Mouse (Mus musculus) midbrain, embryonic 10.5 days (tissue): ENCODE measurements around the gene Stard7. TPM values are rescaled to one million over a fixed set of nuclear protein-coding genes. Genes with fewer than 3 reads are reported as not detected.
"Not testable (repeated sequence)": the region's sequence is repeated elsewhere in the genome, so short reads cannot be mapped to it uniquely, and the experiment has no call there.

Source experiments
- DNase-seq: peaks from one replicate; pipeline ENCODE4 v3.0.0-alpha.2; 2017; ENCODE audit warnings: low spot score
- H3K27ac ChIP-seq: fragments of 300-500 bp; sonication (generic); replicated peaks from 2 replicates; pipeline ENCODE4 v1.5.1; 2016; ENCODE audit warnings: mild to moderate bottlenecking
- H3K27me3 ChIP-seq: fragments of 300-500 bp; sonication (generic); 2 replicates; pipeline ENCODE4 v1.6.1; 2016; ENCODE audit warnings: low read depth, mild to moderate bottlenecking; ENCODE audit not compliant: poor library complexity, severe bottlenecking
- H3K36me3 ChIP-seq: fragments of 300-500 bp; sonication (generic); 2 replicates; pipeline ENCODE4 v1.6.1; 2016; ENCODE audit warnings: mild to moderate bottlenecking, moderate library complexity
- H3K4me1 ChIP-seq: fragments of 300-500 bp; sonication (generic); 2 replicates; pipeline ENCODE4 v1.6.1; 2016
- H3K4me3 ChIP-seq: fragments of 300-500 bp; sonication (generic); 2 replicates; pipeline ENCODE4 v1.5.1; 2016; ENCODE audit warnings: mild to moderate bottlenecking, moderate library complexity
- H3K9me3 ChIP-seq: fragments of 300-500 bp; sonication (generic); replicated peaks from 2 replicates; pipeline ENCODE4 v1.6.1; 2016; ENCODE audit warnings: mild to moderate bottlenecking
- WGBS: fragments of 180-500 bp; shearing (Covaris S2); methylation state at CpG from one replicate; pipeline ENCODE4 v1.1.7; 2016; 5-methylcytosine and 5-hydroxymethylcytosine counted together
- polyA plus RNA-seq: library from polyadenylated mRNA; unstranded; fragments of >200 nt; fragmentation: Nextera tagmentation; extraction: Ambion mirVana; gene quantifications from 2 replicates; pipeline ENCODE4 v1.2.1, GENCODE M21; 2016

Gene Stard7
- polyA plus RNA-seq, 1 experiment from 2014 or later, result 86.0 TPM

DNA sequence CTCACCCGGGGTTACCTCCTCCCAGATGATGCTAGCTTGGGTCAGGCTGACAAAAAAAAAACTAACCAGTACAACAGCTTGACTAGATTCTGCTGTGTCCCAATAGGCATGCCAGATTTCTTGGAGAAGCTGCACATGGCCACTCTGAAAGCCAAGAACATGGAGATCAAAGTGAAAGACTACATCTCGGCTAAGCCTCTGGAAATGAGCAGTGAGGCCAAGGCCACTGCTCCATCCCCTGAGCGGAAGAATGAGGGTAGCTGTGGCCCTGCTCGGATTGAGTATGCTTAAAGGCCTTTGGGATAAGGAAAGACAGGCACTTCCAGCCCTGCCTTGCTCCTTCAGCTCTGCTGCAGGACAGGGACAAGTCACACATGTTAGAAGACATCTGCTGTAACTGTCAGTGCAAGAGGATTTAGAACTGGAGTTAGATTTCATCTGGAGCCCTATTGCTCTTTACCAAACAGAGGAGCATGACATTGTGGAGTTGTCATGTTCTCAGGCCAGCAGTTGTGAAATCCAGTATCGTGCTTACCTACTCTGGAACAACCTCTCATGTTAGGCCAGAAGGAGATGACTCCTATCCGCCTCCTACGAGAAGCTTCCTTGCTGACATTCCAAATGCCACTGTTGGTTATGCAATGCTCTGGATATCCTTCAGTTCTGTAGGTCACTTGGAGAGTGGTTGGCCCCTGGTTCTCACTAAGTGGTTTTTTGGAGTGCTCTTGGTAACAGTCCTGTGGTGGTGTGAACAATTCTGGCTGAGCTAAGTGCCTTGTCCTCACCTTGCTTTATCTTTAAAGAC is 27.2 kb downstream of the Stard7 start:
- Histone ChIP-seq H3K9me3 (no peaks in the 10 kb centered on the region), H3K4me3 (no peak overlapping the region), H3K27ac (no peak overlapping the region), H3K27me3 (no peaks in the 10 kb centered on the region), H3K4me1 (no peaks in the 10 kb centered on the region), H3K36me3 (peaks cover 98% of the 10 kb centered on the region)
- no peak for DNase-seq
- WGBS, result 92% methylated on average over 7 of the region's 7 CpGs

DNA sequence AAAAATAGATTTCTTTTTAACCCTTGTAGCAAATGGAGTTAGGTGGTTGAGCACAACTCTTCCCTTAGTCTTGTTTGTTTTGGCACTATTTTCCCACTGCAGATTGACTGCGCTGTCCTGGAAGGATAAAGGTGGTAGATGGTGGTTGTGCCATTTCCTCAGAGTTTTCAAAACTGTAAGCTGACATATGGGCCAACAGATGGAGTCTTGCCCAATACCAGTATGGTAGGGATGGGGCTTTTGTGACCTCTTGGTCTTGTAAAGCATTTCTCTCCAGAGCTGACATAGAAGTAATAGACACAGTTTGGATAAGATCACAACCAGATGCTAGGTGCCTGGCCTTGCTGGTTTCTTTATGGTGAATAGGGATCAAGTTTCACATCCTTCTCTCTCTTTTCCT is 28.0 kb downstream of the Stard7 start:
- DNase-seq, result no peak
- Histone ChIP-seq H3K27ac (no peak overlapping the region), H3K27me3 (no peaks in the 10 kb centered on the region), H3K36me3 (peaks cover 90% of the 10 kb centered on the region), H3K9me3 (no peaks in the 10 kb centered on the region), H3K4me1 (no peaks in the 10 kb centered on the region), H3K4me3 (no peak overlapping the region)
- WGBS, result 97% methylated on average over 1 of the region's 1 CpGs

DNA sequence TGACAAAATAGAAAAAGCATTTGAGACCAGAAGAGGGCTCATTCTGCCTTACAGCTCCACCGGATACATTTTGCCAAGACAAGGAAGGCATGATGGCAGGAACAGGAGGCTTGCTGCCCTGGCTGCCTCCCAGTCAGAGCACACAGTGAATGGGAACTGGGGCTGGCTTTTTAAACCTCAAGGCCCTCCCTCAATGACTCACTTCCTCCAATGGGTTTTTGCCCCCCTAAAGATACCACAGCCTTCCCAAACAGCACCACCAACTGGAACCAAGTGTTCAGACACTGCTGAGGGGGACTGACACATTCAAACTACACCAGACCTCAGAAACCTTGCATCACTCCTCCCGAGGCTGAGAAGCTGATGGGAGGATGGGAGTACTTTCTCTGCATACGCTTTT is 30.7 kb downstream of the Stard7 start:
- DNase-seq, result no peak
- 80% methylated on average over 3 of the region's 3 CpGs for WGBS
- no peak overlapping the region for H3K27ac ChIP-seq
- H3K9me3 ChIP-seq, result no peaks in the 10 kb centered on the region
- H3K4me3 ChIP-seq, result no peak overlapping the region
- no peaks in the 10 kb centered on the region for H3K27me3 ChIP-seq
- H3K4me1 ChIP-seq, result no peaks in the 10 kb centered on the region
- peaks cover 63% of the 10 kb centered on the region for H3K36me3 ChIP-seq

DNA sequence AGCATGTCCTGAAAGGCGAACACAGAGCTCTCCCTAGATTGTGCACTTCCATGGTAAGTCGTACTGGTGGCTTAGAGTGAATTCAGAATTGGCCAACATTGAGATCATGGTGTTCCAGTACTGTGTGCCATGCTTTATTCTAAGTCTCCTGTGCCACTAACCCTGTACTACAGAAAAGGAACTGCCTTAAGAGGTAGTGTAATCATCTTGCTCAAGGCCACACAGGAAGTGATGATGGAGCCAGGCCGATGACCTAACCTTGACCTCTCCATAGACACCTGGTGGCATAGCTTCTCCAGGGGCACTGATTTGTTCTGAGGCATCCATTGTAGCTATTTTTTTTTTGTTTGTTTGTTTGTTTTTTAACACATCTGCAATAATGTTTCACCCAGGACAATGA is 31.9 kb downstream of the Stard7 start:
- Histone ChIP-seq H3K36me3 (peaks cover 52% of the 10 kb centered on the region), H3K4me3 (no peak overlapping the region), H3K27me3 (no peaks in the 10 kb centered on the region), H3K9me3 (no peaks in the 10 kb centered on the region), H3K4me1 (no peaks in the 10 kb centered on the region), H3K27ac (no peak overlapping the region)
- 95% methylated on average over 3 of the region's 3 CpGs for WGBS
- DNase-seq, result no peak

DNA sequence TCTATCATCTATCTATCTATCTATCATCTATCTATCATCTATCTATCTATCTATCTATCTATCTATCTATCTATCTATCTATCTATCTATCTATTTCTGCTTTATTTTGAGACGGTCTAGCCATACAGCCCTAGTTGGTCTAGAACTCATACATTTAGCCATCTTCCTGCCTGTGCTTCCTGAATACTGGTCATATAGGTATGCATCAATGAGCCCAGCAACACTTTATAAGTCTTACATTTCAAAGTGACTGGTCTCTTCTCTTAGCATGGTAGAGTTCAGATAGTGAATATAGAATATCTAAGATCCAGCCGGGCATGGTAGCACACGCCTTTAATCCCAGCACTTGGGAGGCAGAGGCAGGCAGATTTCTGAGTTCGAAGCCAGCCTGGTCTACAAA is 34.2 kb downstream of the Stard7 start:
- not testable (repeated sequence) for DNase-seq, H3K4me3 ChIP-seq, H3K27ac ChIP-seq, H3K4me1 ChIP-seq, H3K9me3 ChIP-seq, H3K27me3 ChIP-seq
- 95% methylated on average over 4 of the region's 4 CpGs for WGBS
- peaks cover 28% of the 10 kb centered on the region for H3K36me3 ChIP-seq

DNA sequence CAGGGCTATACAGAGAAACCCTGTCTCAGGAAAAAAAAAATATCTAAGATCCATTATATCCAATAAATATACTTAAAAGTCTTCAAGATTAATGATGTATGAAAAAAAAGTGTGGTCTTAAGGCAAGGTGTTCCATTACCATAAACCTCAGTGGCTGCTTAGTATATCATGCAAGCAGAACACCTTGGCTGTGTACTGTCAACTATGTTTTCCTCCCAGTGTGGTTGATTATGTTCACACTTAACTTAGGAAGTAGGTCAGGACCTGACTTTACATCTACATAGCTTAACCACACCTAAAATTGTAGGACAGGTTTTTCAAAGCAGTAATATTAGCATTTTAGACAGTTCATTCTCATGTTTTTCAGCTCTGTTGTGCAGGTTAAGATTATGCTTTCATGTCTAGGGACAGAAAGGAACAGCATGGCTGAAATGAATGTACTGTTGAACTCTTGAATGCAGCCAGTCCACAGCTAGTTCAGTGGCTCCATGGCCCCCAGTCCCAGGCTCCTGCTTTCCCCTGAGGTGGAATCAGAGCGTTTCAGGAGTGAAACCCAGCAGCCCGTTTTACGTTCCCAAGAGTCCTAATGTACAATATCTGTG is 34.7 kb downstream of the Stard7 start:
- Histone ChIP-seq H3K4me3 (no peak overlapping the region), H3K27me3 (no peaks in the 10 kb centered on the region), H3K9me3 (no peaks in the 10 kb centered on the region), H3K36me3 (peaks cover 23% of the 10 kb centered on the region), H3K4me1 (no peaks in the 10 kb centered on the region), H3K27ac (no peak overlapping the region)
- WGBS, result 84% methylated on average over 3 of the region's 3 CpGs
- DNase-seq, result no peak

DNA sequence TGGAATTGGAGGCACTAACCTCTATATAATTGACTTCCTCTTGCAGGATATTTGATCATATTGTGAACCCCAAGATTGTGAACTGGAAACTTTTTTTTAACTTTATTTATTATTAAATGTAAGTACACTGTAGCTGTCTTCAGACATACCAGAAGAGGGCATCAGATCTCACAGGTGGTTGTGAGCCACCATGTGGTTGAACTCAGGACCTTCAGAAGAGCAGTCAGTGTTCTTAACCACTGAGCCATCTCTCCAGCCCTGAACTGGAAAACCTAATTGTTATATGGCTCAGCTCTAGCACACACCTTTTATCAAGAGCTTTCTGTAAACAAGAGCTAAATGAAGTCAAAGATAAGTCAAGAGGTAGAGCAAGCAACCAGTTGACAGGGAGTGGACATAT is 36.1 kb downstream of the Stard7 start:
- Histone ChIP-seq H3K27me3 (no peaks in the 10 kb centered on the region), H3K27ac (no peak overlapping the region), H3K9me3 (no peaks in the 10 kb centered on the region), H3K36me3 (peaks cover 9% of the 10 kb centered on the region), H3K4me3 (no peak overlapping the region), H3K4me1 (no peaks in the 10 kb centered on the region)
- DNase-seq, result no peak

DNA sequence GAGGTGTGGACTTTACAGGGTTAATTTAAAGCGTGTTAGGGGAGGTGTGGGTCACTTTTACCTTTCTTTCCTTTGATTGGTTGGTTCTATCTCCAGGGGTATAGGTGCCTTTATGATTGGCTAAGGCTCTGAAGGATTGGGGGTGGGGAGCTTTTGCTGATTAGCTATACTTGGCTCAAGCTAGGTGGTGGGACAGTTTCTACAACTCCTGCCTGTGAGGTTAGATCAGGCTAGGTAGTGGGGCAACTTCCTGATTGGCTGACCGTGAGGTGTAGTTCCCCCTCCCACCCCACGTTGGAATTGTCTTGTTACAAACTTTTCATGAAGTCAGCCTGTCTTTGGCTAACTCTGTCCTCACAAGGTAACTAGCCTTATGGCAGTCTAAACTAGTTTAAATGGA is 37.2 kb downstream of the Stard7 start:
- 45% methylated on average over 3 of the region's 3 CpGs for WGBS
- DNase-seq, result no peak

DNA sequence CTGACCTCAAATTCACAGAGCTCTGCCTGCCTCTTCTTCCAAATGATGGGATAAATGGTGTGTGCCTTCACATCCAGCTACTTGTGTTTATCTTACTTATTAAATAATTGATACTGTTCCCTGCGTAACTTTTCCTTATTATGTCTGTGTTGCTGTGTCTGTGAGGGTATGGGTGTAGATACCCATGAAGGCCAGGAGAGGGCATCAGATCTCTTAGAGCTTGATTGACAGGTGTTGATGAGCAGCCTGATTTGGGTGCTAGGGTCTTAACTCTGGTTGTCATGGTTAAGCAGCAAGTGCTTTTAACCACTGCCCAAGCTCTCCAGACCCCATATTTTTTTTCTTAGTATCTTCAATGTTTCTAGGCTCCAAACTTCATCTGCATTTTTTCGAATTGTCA is 38.6 kb downstream of the Stard7 start:
- no peaks in the 10 kb centered on the region for H3K4me1 ChIP-seq
- no peak overlapping the region for H3K27ac ChIP-seq
- WGBS, result 90% methylated on average over 2 of the region's 2 CpGs
- no peaks in the 10 kb centered on the region for H3K9me3 ChIP-seq
- DNase-seq, result no peak
- no peaks in the 10 kb centered on the region for H3K27me3 ChIP-seq
- H3K4me3 ChIP-seq, result no peak overlapping the region
- no peaks in the 10 kb centered on the region for H3K36me3 ChIP-seq

More for the DNA sequence above, 37.2 kb downstream of the Stard7 start:
- Histone ChIP-seq H3K4me3 (no peak overlapping the region), H3K27ac (no peak overlapping the region), H3K9me3 (no peaks in the 10 kb centered on the region), H3K4me1 (no peaks in the 10 kb centered on the region), H3K36me3 (no peaks in the 10 kb centered on the region; the same call in 1 of the 2 replicates), H3K27me3 (no peaks in the 10 kb centered on the region)

DNA sequence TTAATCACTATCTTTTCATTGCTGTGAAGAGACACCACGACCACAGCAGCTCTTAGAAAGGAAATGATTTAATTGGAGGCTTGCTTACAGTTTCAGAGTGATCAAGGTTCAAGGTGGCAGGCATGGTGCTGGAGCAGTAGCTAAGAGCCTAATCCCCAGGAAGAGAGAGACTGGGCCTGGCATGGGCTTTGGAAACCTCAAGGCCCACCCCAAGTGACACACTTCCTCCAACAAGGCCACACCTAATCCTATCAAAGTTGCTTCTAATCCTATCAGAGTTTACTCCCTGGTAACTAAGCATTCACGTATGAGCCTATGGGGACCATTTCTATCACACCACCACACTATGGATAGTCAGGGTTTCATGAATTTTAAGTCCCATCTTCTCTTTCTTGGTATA is 40.2 kb downstream of the Stard7 start:
- no peak for DNase-seq
- H3K9me3 ChIP-seq, result no peaks in the 10 kb centered on the region
- WGBS, result 63% methylated on average over 2 of the region's 2 CpGs
- H3K4me1 ChIP-seq, result no peaks in the 10 kb centered on the region
- H3K36me3 ChIP-seq, result no peaks in the 10 kb centered on the region
- H3K4me3 ChIP-seq, result no peak overlapping the region
- H3K27ac ChIP-seq, result no peak overlapping the region
- H3K27me3 ChIP-seq, result no peaks in the 10 kb centered on the region

DNA sequence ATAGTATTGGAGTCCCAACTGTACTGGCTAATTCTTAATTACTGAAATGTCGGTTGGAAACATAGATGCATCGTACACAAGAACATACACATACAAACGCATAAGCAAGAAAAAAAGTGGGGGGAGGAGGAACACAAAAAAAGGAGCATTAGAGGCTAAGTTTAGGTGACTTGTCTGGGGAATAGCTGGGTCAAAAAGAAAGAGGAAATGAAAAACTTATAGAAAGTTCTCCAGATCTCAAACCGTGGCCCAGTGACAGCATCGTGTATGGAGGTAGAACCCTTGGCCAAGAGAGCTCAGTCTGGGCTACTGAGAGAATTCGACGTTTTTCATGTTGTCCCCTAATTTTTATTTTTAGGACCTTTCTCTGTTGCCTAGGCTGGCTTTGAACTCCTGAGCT is 40.7 kb downstream of the Stard7 start:
- H3K4me1 ChIP-seq, result no peaks in the 10 kb centered on the region
- H3K27me3 ChIP-seq, result no peaks in the 10 kb centered on the region
- no peak for DNase-seq
- H3K4me3 ChIP-seq, result no peak overlapping the region
- 90% methylated on average over 7 of the region's 7 CpGs for WGBS
- no peak overlapping the region for H3K27ac ChIP-seq
- no peaks in the 10 kb centered on the region for H3K36me3 ChIP-seq
- no peaks in the 10 kb centered on the region for H3K9me3 ChIP-seq

DNA sequence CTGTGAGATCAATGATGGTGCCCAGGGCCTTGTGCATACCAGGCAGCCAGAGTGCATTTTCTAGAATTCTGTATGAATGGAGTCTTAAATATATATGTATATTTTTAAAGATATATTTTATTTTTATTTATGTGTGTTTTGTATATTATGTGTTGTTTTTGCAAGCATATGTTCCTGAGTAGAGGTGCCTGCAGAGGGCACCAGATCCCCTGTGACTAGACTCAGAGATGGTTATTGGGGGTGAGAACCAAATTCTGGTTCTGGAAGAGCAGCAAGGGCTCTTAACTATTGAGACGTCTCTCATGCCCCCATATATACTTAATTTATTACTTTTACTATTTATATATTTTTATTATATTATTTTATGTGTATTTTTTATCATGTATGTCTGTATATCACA is 41.2 kb downstream of the Stard7 start:
- 90% methylated on average over 1 of the region's 1 CpGs for WGBS
- Histone ChIP-seq H3K4me1 (no peaks in the 10 kb centered on the region), H3K4me3 (no peak overlapping the region), H3K27ac (no peak overlapping the region), H3K27me3 (no peaks in the 10 kb centered on the region), H3K9me3 (no peaks in the 10 kb centered on the region), H3K36me3 (no peaks in the 10 kb centered on the region)
- DNase-seq, result no peak

DNA sequence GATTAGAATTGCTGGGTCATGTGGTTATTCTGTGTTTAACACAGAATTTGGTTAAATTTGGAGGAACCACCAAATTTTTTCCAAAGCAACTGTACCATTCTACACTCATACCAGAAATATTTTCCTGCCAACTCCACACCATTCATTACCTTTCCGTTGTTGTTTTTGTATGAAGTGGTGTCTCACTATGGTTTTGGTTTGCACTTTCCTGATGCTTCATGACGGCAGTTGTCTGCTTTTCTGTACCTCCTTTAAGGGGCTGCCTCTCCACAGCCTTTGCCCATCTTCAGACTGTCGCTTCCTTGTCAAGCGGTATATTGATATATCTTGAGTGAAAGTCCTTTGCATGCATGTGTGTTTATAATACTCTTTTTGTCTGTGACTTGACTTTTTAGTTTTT is 42.8 kb downstream of the Stard7 start:
- H3K9me3 ChIP-seq, result no peaks in the 10 kb centered on the region
- no peak overlapping the region for H3K27ac ChIP-seq
- no peak for DNase-seq
- H3K36me3 ChIP-seq, result no peaks in the 10 kb centered on the region
- H3K27me3 ChIP-seq, result no peaks in the 10 kb centered on the region
- WGBS, result 92% methylated on average over 4 of the region's 4 CpGs
- no peaks in the 10 kb centered on the region for H3K4me1 ChIP-seq
- no peak overlapping the region for H3K4me3 ChIP-seq
